Mouse (Mus musculus) midbrain, postnatal 0 days (tissue): ENCODE results near the gene Pfkfb3. TPM values are rescaled to one million over a fixed set of nuclear protein-coding genes. Genes with fewer than 3 reads are reported as not detected.

Experiments used
- ATAC-seq: fragments of 200-750 bp; cut with Nextera tagmentation; 2 replicates; pipeline ENCODE4 v1.8.0; 2017; ENCODE audit warnings: moderate number of reproducible peaks, mild to moderate bottlenecking, moderate TSS enrichment, moderate library complexity; ENCODE audit not compliant: low FRiP score
- DNase-seq: peaks from one replicate; pipeline ENCODE4 v3.0.0-alpha.2; 2015; ENCODE audit warnings: low spot score
- H3K27ac ChIP-seq: fragments of 300-500 bp; sonication (generic); 2 replicates; pipeline ENCODE4 v1.5.1; 2014; ENCODE audit warnings: low read depth, mild to moderate bottlenecking, low read length, mixed read lengths
- H3K27me3 ChIP-seq: fragments of 300-500 bp; sonication (generic); 2 replicates; pipeline ENCODE4 v1.6.1; 2014; ENCODE audit warnings: low read length, control low read depth, mixed read lengths; ENCODE audit not compliant: insufficient read depth
- H3K36me3 ChIP-seq: fragments of 300-500 bp; sonication (generic); 2 replicates; pipeline ENCODE4 v1.6.1; 2014; ENCODE audit warnings: low read length, control low read depth, mixed read lengths; ENCODE audit not compliant: insufficient read depth
- H3K4me1 ChIP-seq: fragments of 300-500 bp; sonication (generic); 2 replicates; pipeline ENCODE4 v1.6.1; 2014; ENCODE audit warnings: mild to moderate bottlenecking, control low read depth, antibody characterized with exemption, low read length, mixed read lengths; ENCODE audit not compliant: insufficient read depth
- H3K4me2 ChIP-seq: fragments of 300-500 bp; sonication (generic); 2 replicates; pipeline ENCODE4 v1.6.1; 2014; ENCODE audit warnings: low read depth, mild to moderate bottlenecking, low read length, mixed read lengths; ENCODE audit not compliant: poor library complexity, severe bottlenecking
- H3K4me3 ChIP-seq: fragments of 300-500 bp; sonication (generic); 2 replicates; pipeline ENCODE4 v1.5.1; 2014; ENCODE audit warnings: low read depth, mild to moderate bottlenecking, low read length, moderate library complexity
- H3K9ac ChIP-seq: fragments of 300-500 bp; sonication (generic); replicated peaks from 2 replicates; pipeline ENCODE4 v1.6.1; 2014; ENCODE audit warnings: mild to moderate bottlenecking, low read length, moderate library complexity, mixed read lengths; ENCODE audit not compliant: poor library complexity, severe bottlenecking
- H3K9me3 ChIP-seq: fragments of 300-500 bp; sonication (generic); 2 replicates; pipeline ENCODE4 v1.6.1; 2016; ENCODE audit warnings: low read length, control low read depth
- CTCF ChIP-seq: IDR thresholded peaks from 2 replicates; pipeline ENCODE4 v1.5.1; 2016; ENCODE audit warnings: antibody characterized with exemption, mild to moderate bottlenecking
- WGBS: fragments of 180-500 bp; shearing (Covaris S2); extraction: QIAGEN DNeasy Blood & Tissue Kit; methylation state at CpG from one replicate; pipeline ENCODE4 v1.1.7; 2014; 5-methylcytosine and 5-hydroxymethylcytosine counted together
- polyA plus RNA-seq: library from polyadenylated mRNA; unstranded; fragments of >200 nt; fragmentation: Nextera tagmentation; extraction: Ambion mirVana; gene quantifications from 2 replicates; pipeline ENCODE4 v1.2.1, GENCODE M21; 2015
- total RNA-seq: library from RNA; depleted of rRNA; stranded (reverse); fragments of >200 nt; gene quantifications from 2 replicates; pipeline ENCODE4 v1.2.3, GENCODE M21; 2014

Pfkfb3 gene
- total and polyA plus RNA-seq, 2 experiments from 2014 or later, result 14.7 to 23.5 TPM

- H3K27ac ChIP-seq, result no peak overlapping the region
- no peak overlapping the region for H3K9ac ChIP-seq
- DNase-seq (no peak), ATAC-seq (no peak)
- no peak overlapping the region for H3K4me2 ChIP-seq
- WGBS, result 90% methylated on average over 2 of the region's 2 CpGs
- H3K4me3 ChIP-seq, result no peak overlapping the region
- TF ChIP-seq CTCF, result no peak
- no peaks in the 10 kb centered on the region for H3K4me1 ChIP-seq
- H3K36me3 ChIP-seq, result peaks cover 85% of the 10 kb centered on the region
- no peaks in the 10 kb centered on the region for H3K27me3 ChIP-seq
- no peaks in the 10 kb centered on the region for H3K9me3 ChIP-seq
These were observed 74.9 kb downstream of the Pfkfb3 start for GRCm38 (mm10) chr2:11478960-11479359.

DNA sequence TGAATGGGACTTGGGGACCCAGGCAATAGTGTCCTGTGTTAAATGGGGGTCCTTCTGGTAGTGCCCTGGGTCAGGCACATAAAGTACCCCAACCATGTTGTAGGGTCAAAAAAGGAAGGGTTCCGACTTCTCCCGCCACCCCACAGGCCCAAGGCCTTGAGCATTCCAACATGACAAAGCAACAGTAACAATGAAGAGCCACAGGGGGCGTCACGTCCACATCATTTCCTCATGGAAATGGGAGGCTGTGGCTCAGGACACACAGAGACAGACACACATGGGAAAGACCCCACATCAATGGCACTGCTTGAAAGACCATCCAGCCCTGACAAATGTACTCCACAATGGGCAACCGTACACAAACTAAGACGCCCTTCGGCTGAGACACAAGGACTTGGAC, 78.6 kb downstream of the Pfkfb3 start:
- no peak overlapping the region for H3K4me3 ChIP-seq
- no peak overlapping the region for H3K4me2 ChIP-seq
- no peak overlapping the region for H3K9ac ChIP-seq
- TF ChIP-seq CTCF, result no peak
- DNase-seq (no peak), ATAC-seq (no peak)
- 89% methylated on average over 7 of the region's 7 CpGs for WGBS
- H3K27me3 ChIP-seq, result no peaks in the 10 kb centered on the region
- no peaks in the 10 kb centered on the region for H3K9me3 ChIP-seq
- peaks cover 75% of the 10 kb centered on the region for H3K36me3 ChIP-seq
- H3K27ac ChIP-seq, result no peak overlapping the region
- H3K4me1 ChIP-seq, result no peaks in the 10 kb centered on the region

GRCm38 (mm10) chr2:11464661-11465099, 89.2 kb downstream of the Pfkfb3 start:
- Histone ChIP-seq H3K9ac (no peak overlapping the region), H3K4me2 (no peak overlapping the region), H3K4me1 (no peaks in the 10 kb centered on the region), H3K27me3 (no peaks in the 10 kb centered on the region), H3K4me3 (no peak overlapping the region), H3K9me3 (no peaks in the 10 kb centered on the region), H3K36me3 (no peaks in the 10 kb centered on the region), H3K27ac (no peak overlapping the region)
- DNase-seq (peak; percentile 55), ATAC-seq (no peak)
- 19% methylated on average over 3 of the region's 3 CpGs for WGBS
- TF ChIP-seq CTCF, result no peak

- no peak for ATAC-seq
- no peaks in the 10 kb centered on the region for H3K9me3 ChIP-seq
- H3K4me3 ChIP-seq, result no peak overlapping the region
- no peaks in the 10 kb centered on the region for H3K36me3 ChIP-seq
- no peak overlapping the region for H3K9ac ChIP-seq
- WGBS, result 75% methylated on average over 3 of the region's 3 CpGs
- no peak for DNase-seq
- TF ChIP-seq CTCF, result no peak
- no peaks in the 10 kb centered on the region for H3K27me3 ChIP-seq
- H3K4me2 ChIP-seq, result no peak overlapping the region
- no peaks in the 10 kb centered on the region for H3K4me1 ChIP-seq
- H3K27ac ChIP-seq, result no peak overlapping the region
These were observed 92.9 kb downstream of the Pfkfb3 start for GRCm38 (mm10) chr2:11460976-11461375.

DNA sequence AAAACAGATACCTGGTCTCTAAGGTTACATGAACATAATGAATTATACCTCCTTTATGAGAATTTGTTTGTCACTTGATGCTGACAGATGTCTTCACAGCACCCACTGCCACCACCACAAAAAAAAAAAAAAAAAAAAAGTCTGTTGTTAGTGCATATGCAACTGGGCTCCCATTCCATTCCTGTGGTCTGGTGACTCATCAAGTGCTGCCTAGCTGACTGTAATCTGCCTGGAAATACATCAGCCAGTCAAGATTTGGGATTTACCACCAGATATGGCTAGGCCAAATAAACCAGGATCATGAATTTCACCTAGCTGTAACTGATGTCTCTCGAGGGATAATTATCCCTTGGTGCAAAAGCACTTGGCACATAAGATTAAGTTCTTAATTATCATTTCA, 95.4 kb downstream of the Pfkfb3 start:
- Histone ChIP-seq H3K27ac (no peak overlapping the region), H3K27me3 (no peaks in the 10 kb centered on the region), H3K9me3 (no peaks in the 10 kb centered on the region), H3K9ac (no peak overlapping the region), H3K4me2 (no peak overlapping the region), H3K36me3 (no peaks in the 10 kb centered on the region), H3K4me1 (no peaks in the 10 kb centered on the region), H3K4me3 (no peak overlapping the region)
- ATAC-seq, result no peak
- TF ChIP-seq CTCF, result no peak
- WGBS, result 83% methylated on average over 1 of the region's 1 CpGs
- no peak for DNase-seq

- 88% methylated on average over 7 of the region's 7 CpGs for WGBS
- Histone ChIP-seq H3K9me3 (no peaks in the 10 kb centered on the region), H3K27ac (no peak overlapping the region), H3K36me3 (no peaks in the 10 kb centered on the region), H3K4me1 (no peaks in the 10 kb centered on the region), H3K4me2 (no peak overlapping the region), H3K27me3 (no peaks in the 10 kb centered on the region), H3K4me3 (no peak overlapping the region), H3K9ac (no peak overlapping the region)
- DNase-seq (no peak), ATAC-seq (no peak)
- no peak for TF ChIP-seq CTCF
These were observed 96.0 kb downstream of the Pfkfb3 start for GRCm38 (mm10) chr2:11457904-11458303.
